11 mouse cellular contexts compared by ENCODE assay signal in genomic region chr12:12223336-12223735, GRCm38 (mm10). TPM values are rescaled to one million over a fixed set of nuclear protein-coding genes. Genes with fewer than 3 reads are reported as not detected.
DNase-seq lines count a peak whose midpoint lies in the region; ATAC-seq and TF ChIP-seq lines count a peak whose summit lies in the region.
"Had no signal": no experiment of that assay in that cellular context is flagged by ENCODE, and none has a peak within 500 bp of the region (broad histone marks: within the 10 kb centered on the region; RNA-seq: fewer than 3 reads in every experiment).

No protein-coding gene starts in this region.

- ATAC-seq in megakaryocyte, adult 5-6 weeks (ENCODE audit: poor library complexity, severe bottlenecking) = peak; percentile 85
- no peak for ATAC-seq in forebrain, embryonic 15.5 days (replicated peaks)
- ATAC-seq: inflammation-experienced regulatory T-cells, adult 6 months had no signal

- TF ChIP-seq CTCF in layer of hippocampus, adult 2 months (conservative IDR thresholded peaks at IDR 0.05) = no peak
- TF ChIP-seq CTCF in cortical plate, adult 2 months (IDR thresholded peaks at IDR 0.05; ENCODE audit: extremely low read depth, insufficient read depth, low read length) = no peak

- TF ChIP-seq POLR2A in cortical plate, adult 2 months (IDR thresholded peaks at IDR 0.05; ENCODE audit: extremely low read depth, insufficient read depth, low read length) = no peak

- H3K4me2 ChIP-seq in forebrain, embryonic 15.5 days (replicated peaks) = no peak overlapping the region

- H3K27me3 ChIP-seq in forebrain, embryonic 15.5 days = no peaks in the 10 kb centered on the region

- no peak overlapping the region for H3K9ac ChIP-seq in forebrain, embryonic 15.5 days (replicated peaks)

- H3K9me3 ChIP-seq in forebrain, embryonic 15.5 days = no peaks in the 10 kb centered on the region

- no peaks in the 10 kb centered on the region for H3K36me3 ChIP-seq in forebrain, embryonic 15.5 days
- H3K36me3 ChIP-seq: G1E had no signal

- no peak overlapping the region for H3K4me3 ChIP-seq in layer of hippocampus, adult 2 months
- H3K4me3 ChIP-seq in cortical plate, adult 2 months (ENCODE audit: insufficient read depth, low read length) = no peak overlapping the region
- no peak overlapping the region for H3K4me3 ChIP-seq in forebrain, embryonic 15.5 days

- peak in 1 of 2 experiments; percentile 31 for DNase-seq in layer of hippocampus, adult 2 months (ENCODE audit: low spot score in 2 of 2)
- no peak for DNase-seq in layer of hippocampus, adult 8-10 months (ENCODE audit: low spot score in 2 of 2)
- peak; percentile 2 for DNase-seq in NIH3T3 (ENCODE audit: low read depth)
- DNase-seq in cerebellum, postnatal 14 days = no peak
- DNase-seq: liver; thymus, postnatal 25 days had no signal

- WGBS in forebrain, embryonic 15.5 days = 79% methylated on average over 2 of the region's 2 CpGs

- peak overlapping the region; percentile 69; the same call in 1 of the 2 replicates for H3K27ac ChIP-seq in layer of hippocampus, adult 2 months
- peak overlapping the region; percentile 69; the same call in 1 of the 2 replicates for H3K27ac ChIP-seq in cortical plate, adult 2 months (ENCODE audit: insufficient read depth, low read length)
- no peak overlapping the region for H3K27ac ChIP-seq in forebrain, embryonic 15.5 days (replicated peaks)

- H3K4me1 ChIP-seq in cortical plate, adult 2 months (ENCODE audit: control insufficient read depth, insufficient read depth, low read length) = peaks cover 17% of the 10 kb centered on the region
- H3K4me1 ChIP-seq in forebrain, embryonic 15.5 days = peaks cover 7% of the 10 kb centered on the region

RNA-seq across cellular contexts. Expression of gene Fam49a, which starts 38.6 kb away (rescaled TPM):
- 100 to 1,000 TPM; 178 to 186 TPM for total RNA-seq in layer of hippocampus, adult 2 months (2021)
- 100 to 1,000 TPM; 159 to 187 (median 169) TPM for total RNA-seq in layer of hippocampus, adult 8-10 months (2022)
- polyA plus RNA-seq in cortical plate, adult 2 months (2012; rRNA removed) = 78.7 and 78.9 TPM in 2 replicates
- 55.9 and 61.4 TPM in 2 replicates for total RNA-seq in megakaryocyte, adult 5-6 weeks (2015)
- total RNA-seq in megakaryocyte, adult 5-6 weeks (2017) = 59.8 and 63.4 TPM in 2 replicates
- 139 and 154 TPM in 2 replicates for polyA plus RNA-seq in forebrain, embryonic 15.5 days (2015; fragmentation: Nextera tagmentation; extraction: Ambion mirVana)
- polyA plus RNA-seq: G1E had no signal
